Mouse (Mus musculus) mammary gland, adult 2 months (tissue): ENCODE measurements around the gene Gstcd. TPM values are rescaled to one million over a fixed set of nuclear protein-coding genes. Genes with fewer than 3 reads are reported as not detected.

ENCODE experiments used
- polyA plus RNA-seq: library from polyadenylated mRNA; depleted of rRNA; stranded (reverse); fragments of >200 nt; gene quantifications from 2 replicates; pipeline ENCODE4 v1.2.3, GENCODE M21; 2012; ENCODE audit warnings: low replicate concordance; rRNA removed

Gstcd gene
- 2.0 and 2.7 TPM in 2 replicates for polyA plus RNA-seq

DNA sequence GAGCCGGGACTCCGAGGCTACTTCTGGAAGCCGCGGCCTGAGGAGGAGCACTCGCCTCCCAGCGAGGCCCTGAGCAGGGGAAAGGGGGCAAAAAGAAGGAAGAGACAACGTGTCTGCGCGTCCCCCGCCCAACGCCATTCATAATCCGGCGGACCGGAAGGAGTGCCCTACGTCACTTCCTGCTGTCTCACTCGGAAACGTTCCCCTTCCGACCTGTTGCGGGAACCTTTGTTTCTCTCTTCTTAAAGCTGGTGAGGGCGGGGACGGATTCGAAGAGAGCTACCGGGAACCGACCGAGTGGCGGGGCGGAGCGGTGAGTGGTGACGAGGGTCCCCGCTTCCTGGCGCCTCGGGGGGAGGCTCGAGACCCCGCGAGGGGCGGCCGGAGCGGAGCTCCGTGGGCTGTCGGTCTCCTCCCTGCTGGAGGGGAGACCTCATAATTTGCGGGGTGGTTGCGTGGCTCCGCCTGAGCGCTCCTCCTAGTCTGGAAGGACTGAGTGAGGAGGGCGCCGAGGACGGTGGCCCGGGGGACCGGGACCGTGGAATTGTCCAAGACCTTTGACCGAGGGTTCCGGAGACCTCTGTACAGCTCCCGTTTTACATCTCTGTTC, at the start of gene Gstcd, which contains the start of gene Ints12:
Gstcd (minus strand) TSS at position 370 of the 610 bp plus-strand sequence.
Ints12 (plus strand) TSS at position 177 of the 610 bp plus-strand sequence.

GRCm38 (mm10) chr3:132949791-132950528, 141.9 kb downstream of the Gstcd start, which contains the start of gene Npnt:
TSS of gene Npnt (minus strand) at chr3:132950291.

Other genes with a start within 250 kb of the Gstcd start
- gene Npnt, start 141.7 kb downstream of the Gstcd start, polyA plus RNA-seq = 2.4 and 8.1 TPM in 2 replicates
- 3.2 and 9.2 TPM in 2 replicates for gene Ints12, start 193 bp downstream of the Gstcd start, polyA plus RNA-seq
- 0.12 and 0.47 TPM in 2 replicates for gene Arhgef38, start 142.9 kb upstream of the Gstcd start, polyA plus RNA-seq
- gene Ppa2, start 218.1 kb upstream of the Gstcd start, polyA plus RNA-seq = 37.6 and 54.1 TPM in 2 replicates